Mouse (Mus musculus) embryo, embryonic 9.5 days (tissue): ENCODE measurements at regions not wholly inside any gene's neighbourhood (a gene's known extent, or its start where the extent isn't known, plus 50 kb on each side); places are given as distances from the start of the nearest gene placed in this dataset.

Experiments used
- DNase-seq: peaks from one replicate; pipeline ENCODE4 v3.0.0-alpha.2; 2017; ENCODE audit errors: extremely low spot score

- no peak for DNase-seq
These were observed 277.3 kb upstream of the Gm597 start for GRCm38 (mm10) chr1:29057339-29057738.

GRCm38 (mm10) chr1:29013791-29014190 is 233.7 kb upstream of the Gm597 start:
- DNase-seq, result peak; percentile 1

GRCm38 (mm10) chr1:29001184-29001583 is 221.1 kb upstream of the Gm597 start:
- DNase-seq, result no peak

- no peak for DNase-seq
These were observed 190.9 kb upstream of the Gm597 start for GRCm38 (mm10) chr1:28970941-28971340.
